Mouse (Mus musculus) heart, adult 10 weeks (tissue): ENCODE data around the gene Snx15. TPM values are rescaled to one million over a fixed set of nuclear protein-coding genes. Genes with fewer than 3 reads are reported as not detected.

Experiments used
- polyA plus RNA-seq: library from polyadenylated mRNA; stranded (reverse); fragments of 350-450 nt; fragmentation: Illumina TruSeq; extraction: RNeasy Lipid Tissue Mini Kit (QIAGEN cat#74804); gene quantifications from one replicate; pipeline ENCODE4 v1.2.3, GENCODE M21; 2014; ENCODE audit warnings: low read depth, low replicate concordance

Gene Snx15
- 20.5 TPM for polyA plus RNA-seq

DNA sequence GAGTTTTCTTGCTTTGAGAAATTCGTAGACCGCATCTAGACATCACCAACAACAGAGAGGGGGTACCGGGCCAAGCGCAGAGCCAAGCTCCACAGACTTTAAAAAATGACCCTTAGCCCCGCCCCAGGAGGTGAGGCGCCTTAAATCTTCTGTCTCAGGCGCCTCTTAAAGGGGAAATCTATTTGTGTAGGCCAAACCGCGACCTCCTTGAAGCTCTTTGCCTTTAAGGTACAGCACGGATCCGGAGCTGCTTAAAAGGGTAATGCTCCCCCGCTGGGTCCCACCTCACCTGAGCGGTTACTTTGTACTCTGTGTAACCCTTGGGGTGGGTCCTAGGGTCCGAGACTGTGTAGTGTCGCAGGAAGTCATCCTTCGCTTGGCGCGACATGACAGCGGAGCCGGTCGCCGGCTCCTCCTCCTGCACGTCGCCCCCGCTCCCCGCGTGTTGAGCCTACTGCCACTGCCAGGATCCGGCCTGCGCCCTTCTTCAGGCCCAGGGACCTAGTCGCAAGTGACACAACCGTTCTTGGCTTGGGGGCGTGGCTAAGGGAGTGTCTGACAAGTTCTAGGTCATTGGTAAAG, at the start of gene Snx15:
Gene Snx15 (minus strand): TSS at position 545 of the 582 bp plus-strand sequence.

DNA sequence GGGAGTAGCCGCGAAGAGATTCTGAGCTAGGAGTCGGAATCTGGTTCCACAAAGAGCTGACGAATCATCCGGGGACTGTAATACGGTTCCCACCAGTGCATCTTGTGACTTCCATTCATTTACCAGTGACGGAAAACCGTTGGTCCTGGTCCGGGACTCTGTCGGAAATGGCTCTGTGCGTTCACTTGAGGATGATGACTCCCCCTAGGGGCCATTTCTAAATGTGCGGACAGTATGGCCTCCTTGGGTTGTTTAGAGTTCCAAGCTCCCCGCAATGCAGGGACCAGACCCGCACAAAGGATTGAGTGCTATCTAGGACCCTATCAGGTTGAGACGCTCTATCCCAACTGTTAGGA, 13.3 kb upstream of the Snx15 start, which contains the start of gene Arl2:
Gene Arl2 (minus strand): TSS at position 155 of the 356 bp plus-strand sequence.

GRCm38 (mm10) chr19:6140678-6141393, 12.7 kb upstream of the Snx15 start, which contains the start of gene Batf2:
Gene Batf2, plus strand, starts transcription at chr19:6140983.

DNA sequence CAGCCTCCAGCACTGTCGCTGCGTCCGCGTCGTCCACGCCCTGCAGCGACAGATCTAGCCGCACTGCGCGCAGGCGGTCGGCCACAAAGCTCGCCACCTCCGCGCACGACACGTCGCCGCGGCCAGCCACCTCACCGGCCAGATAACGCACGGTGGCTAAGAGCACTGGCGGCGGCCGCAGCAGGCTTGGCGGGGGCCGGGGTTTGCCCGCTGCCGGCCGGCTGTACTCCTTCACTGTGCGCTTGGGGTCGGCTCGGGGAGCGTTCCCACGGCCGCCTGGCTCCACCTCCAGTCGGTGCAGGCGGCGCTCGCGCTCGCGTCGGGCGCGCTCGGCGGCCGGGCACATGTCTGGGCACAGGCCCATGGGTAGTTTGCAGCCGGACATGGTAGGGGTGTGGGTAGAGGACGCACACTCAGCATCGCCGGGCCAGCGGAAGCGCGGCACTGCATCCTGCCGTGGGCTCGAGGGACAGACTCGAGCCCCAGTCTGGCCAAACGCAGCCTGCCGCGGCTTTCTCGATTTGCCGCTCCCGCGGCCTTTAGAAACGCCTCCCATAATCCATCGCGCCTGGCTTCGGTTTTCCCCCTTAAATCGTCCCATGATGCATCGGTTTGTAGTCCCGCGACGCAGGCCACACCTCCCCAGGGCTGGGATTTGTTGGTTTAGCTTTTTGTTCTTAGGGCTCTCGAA, 10.0 kb downstream of the Snx15 start, which contains the start of gene Sac3d1:
Gene Sac3d1 (minus strand): TSS at position 665 of the 691 bp plus-strand sequence.

GRCm38 (mm10) chr19:6105586-6105985, 22.5 kb downstream of the Snx15 start, which contains the start of gene Naaladl1:
Gene Naaladl1, plus strand, starts transcription at chr19:6105782.

DNA sequence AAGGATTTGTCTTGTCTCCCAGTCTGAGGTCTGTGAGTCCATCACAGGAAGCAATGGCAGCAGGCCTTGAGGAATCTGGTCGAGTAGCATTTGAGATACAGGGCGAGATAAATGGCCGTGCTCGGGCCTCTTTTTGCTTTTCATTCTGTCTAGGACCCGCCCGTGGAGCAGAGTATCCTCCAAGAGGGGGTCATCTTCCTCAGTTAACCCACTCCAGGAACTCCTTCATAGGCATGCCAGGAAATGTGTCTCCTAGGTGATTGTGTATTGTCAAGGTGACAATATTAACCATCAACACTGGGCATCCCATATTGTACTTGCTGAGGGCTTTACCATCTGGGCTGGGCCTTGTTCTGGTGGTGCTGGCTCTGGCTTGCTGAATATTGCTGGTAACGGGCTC, 34.0 kb downstream of the Snx15 start, which contains the start of gene AC131692.1:
Gene AC131692.1 (plus strand): TSS at position 301 of the 400 bp plus-strand sequence.

GRCm38 (mm10) chr19:6084478-6085248, 43.4 kb downstream of the Snx15 start, which contains the start of the genes Zfpl1 and Cdca5:
Gene Zfpl1, minus strand, starts transcription at chr19:6084956.
Gene Cdca5, plus strand, starts transcription at chr19:6084983.

GRCm38 (mm10) chr19:6082156-6082555, 45.9 kb downstream of the Snx15 start, which contains the start of gene Gm28374:
Gene Gm28374, minus strand, starts transcription at chr19:6082256.

GRCm38 (mm10) chr19:6079983-6080480, 48.1 kb downstream of the Snx15 start, which contains the start of gene Tmem262:
Gene Tmem262, plus strand, starts transcription at chr19:6080033.

DNA sequence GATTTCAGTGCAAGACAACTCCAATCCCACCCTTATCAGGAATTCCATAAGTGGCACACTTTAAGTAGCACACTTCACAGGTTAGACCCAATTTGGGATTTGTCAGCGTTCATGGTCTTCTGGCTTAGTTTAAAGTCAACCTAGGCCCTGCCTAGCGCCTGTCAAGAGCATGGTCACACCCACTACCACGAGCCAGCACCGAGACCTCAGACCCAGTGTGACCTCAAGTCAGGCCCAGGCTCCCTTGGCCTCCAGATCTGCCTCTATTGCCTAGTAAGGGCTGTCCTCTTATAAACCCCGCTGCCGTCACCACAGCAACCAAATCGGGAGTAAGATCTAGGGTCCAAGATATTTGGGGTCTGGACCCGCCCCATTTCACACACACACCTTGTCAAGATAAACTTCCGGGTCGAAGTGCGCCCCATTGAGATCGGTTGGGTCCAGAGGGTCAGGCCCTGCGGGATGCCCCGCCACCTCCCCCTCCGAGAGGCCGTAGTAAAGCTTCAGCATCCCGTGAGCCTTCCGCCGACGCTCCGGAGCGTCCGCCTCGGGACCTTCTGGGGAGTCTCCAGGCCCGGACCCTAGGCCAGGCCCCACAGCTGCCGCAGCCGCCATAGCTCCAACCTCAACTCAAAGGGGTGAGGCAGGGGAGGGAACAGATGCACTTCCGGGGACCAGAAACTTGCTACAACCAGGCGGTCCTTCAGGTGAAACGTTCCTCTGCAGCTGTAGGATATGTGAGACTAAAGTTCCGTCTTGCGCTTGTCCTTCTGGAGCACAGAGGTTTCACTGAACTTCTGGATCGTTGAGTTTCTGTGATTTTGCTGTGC, 51.3 kb downstream of the Snx15 start, which contains the start of gene Vps51:
Gene Vps51 (minus strand): TSS at position 668 of the 830 bp plus-strand sequence.

Other genes with a start within 250 kb of the Snx15 start
- 0.63 TPM for gene Tigd3, start 234.2 kb downstream of the Snx15 start, polyA plus RNA-seq
- 69.5 TPM for gene Dpf2, start 215.3 kb downstream of the Snx15 start, polyA plus RNA-seq
- gene Cdc42ep2, start 203.5 kb downstream of the Snx15 start, polyA plus RNA-seq, result 7.8 TPM
- gene Pola2, start 164.1 kb downstream of the Snx15 start, polyA plus RNA-seq, result 15.0 TPM
- gene Slc22a20, start 142.2 kb downstream of the Snx15 start, polyA plus RNA-seq, result not detected
- 16.4 TPM for gene Capn1, start 112.4 kb downstream of the Snx15 start, polyA plus RNA-seq
- 20.9 TPM for gene Syvn1, start 81.7 kb downstream of the Snx15 start, polyA plus RNA-seq
- 46.2 TPM for gene Mrpl49, start 70.5 kb downstream of the Snx15 start, polyA plus RNA-seq
- gene Fau, start 70.5 kb downstream of the Snx15 start, polyA plus RNA-seq, result 507 TPM
- gene Znhit2, start 67.1 kb downstream of the Snx15 start, polyA plus RNA-seq, result 8.5 TPM
- gene Tm7sf2, start 59.9 kb downstream of the Snx15 start, polyA plus RNA-seq, result 6.3 TPM
- gene Vps51, start 51.1 kb downstream of the Snx15 start, polyA plus RNA-seq, result 20.9 TPM
- not detected for gene Tmem262, start 48.3 kb downstream of the Snx15 start, polyA plus RNA-seq
- not detected for gene Gm28374, start 46.0 kb downstream of the Snx15 start, polyA plus RNA-seq
- 21.3 TPM for gene Zfpl1, start 43.3 kb downstream of the Snx15 start, polyA plus RNA-seq
- not detected for gene Cdca5, start 43.3 kb downstream of the Snx15 start, polyA plus RNA-seq
- not detected for gene AC131692.1, start 33.9 kb downstream of the Snx15 start, polyA plus RNA-seq
- not detected for gene Naaladl1, start 22.5 kb downstream of the Snx15 start, polyA plus RNA-seq
- gene Sac3d1, start 9.7 kb downstream of the Snx15 start, polyA plus RNA-seq, result 10.2 TPM
- 0.92 TPM for gene Batf2, start 12.7 kb upstream of the Snx15 start, polyA plus RNA-seq
- 55.0 TPM for gene Arl2, start 13.2 kb upstream of the Snx15 start, polyA plus RNA-seq
- gene Majin, start 56.1 kb upstream of the Snx15 start, polyA plus RNA-seq, result not detected
- not detected for gene Gpha2, start 98.1 kb upstream of the Snx15 start, polyA plus RNA-seq
- gene Ppp2r5b, start 107.6 kb upstream of the Snx15 start, polyA plus RNA-seq, result 33.6 TPM
- gene Atg2a, start 113.4 kb upstream of the Snx15 start, polyA plus RNA-seq, result 15.8 TPM
- 57.4 TPM for gene Ehd1, start 148.4 kb upstream of the Snx15 start, polyA plus RNA-seq
- gene Cdc42bpg, start 178.2 kb upstream of the Snx15 start, polyA plus RNA-seq, result 12.6 TPM
- 12.5 TPM for gene Men1, start 206.7 kb upstream of the Snx15 start, polyA plus RNA-seq
- 54.9 TPM for gene Map4k2, start 212.8 kb upstream of the Snx15 start, polyA plus RNA-seq
- 122 TPM for gene Sf1, start 235.4 kb upstream of the Snx15 start, polyA plus RNA-seq